Mouse (Mus musculus) forebrain, embryonic 10.5 days (tissue): ENCODE data around the gene Tmem165. TPM values are rescaled to one million over a fixed set of nuclear protein-coding genes. Genes with fewer than 3 reads are reported as not detected.

Experiments used
- DNase-seq: peaks from one replicate; pipeline ENCODE4 v3.0.0-alpha.2; 2017; ENCODE audit warnings: low spot score; ENCODE audit errors: extremely low spot score
- H3K27ac ChIP-seq: fragments of 300-500 bp; sonication (generic); 2 replicates; pipeline ENCODE4 v1.5.1; 2016; ENCODE audit warnings: mild to moderate bottlenecking
- H3K27me3 ChIP-seq: fragments of 300-500 bp; sonication (generic); 2 replicates; pipeline ENCODE4 v1.6.1; 2016; ENCODE audit warnings: mild to moderate bottlenecking; ENCODE audit not compliant: poor library complexity, severe bottlenecking
- H3K36me3 ChIP-seq: fragments of 300-500 bp; sonication (generic); replicated peaks from 2 replicates; pipeline ENCODE4 v1.6.1; 2016; ENCODE audit warnings: mild to moderate bottlenecking, moderate library complexity
- H3K4me1 ChIP-seq: fragments of 300-500 bp; sonication (generic); 2 replicates; pipeline ENCODE4 v1.6.1; 2016
- H3K4me3 ChIP-seq: fragments of 300-500 bp; sonication (generic); 2 replicates; pipeline ENCODE4 v1.5.1; 2016; ENCODE audit warnings: mild to moderate bottlenecking, moderate library complexity
- H3K9me3 ChIP-seq: fragments of 300-500 bp; sonication (generic); 2 replicates; pipeline ENCODE4 v1.6.1; 2016; ENCODE audit warnings: mild to moderate bottlenecking, moderate library complexity
- WGBS: fragments of 180-500 bp; shearing (Covaris S2); methylation state at CpG from one replicate; pipeline ENCODE4 v1.1.7; 2016; 5-methylcytosine and 5-hydroxymethylcytosine counted together
- polyA plus RNA-seq: library from polyadenylated mRNA; unstranded; fragments of >200 nt; fragmentation: Nextera tagmentation; extraction: Ambion mirVana; gene quantifications from 2 replicates; pipeline ENCODE4 v1.2.1, GENCODE M21; 2016

Gene Tmem165
- 65.7 and 79.4 TPM in 2 replicates for polyA plus RNA-seq

DNA sequence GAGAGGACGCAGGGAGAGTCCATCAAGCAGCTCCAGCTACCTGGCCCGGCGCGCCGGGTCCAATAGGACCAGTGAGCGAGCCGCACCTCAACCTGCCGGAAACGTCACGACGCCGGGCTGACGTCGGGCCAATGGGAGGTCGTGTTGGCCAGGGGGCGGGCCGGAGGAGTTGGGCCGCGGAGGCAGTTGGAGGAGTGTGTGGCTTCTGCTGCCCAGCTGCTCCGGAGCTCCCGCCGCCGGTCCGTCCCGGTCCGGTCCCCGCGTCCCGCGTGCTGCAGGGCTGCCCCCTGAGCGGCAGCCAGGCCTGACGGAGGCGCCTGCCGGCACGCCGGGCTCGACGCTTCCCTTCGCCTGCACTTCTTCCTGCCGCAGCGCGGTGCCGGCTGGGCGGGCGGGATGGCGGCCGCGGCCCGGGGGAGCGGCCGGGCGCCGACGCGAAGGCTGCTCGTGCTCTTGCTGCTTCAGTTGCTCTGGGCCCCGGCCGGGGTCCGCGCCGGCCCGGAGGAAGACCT, at the start of gene Tmem165:
Tmem165 (plus strand) TSS at position 131 of the 512 bp plus-strand sequence.
- Histone ChIP-seq H3K4me3 (peak within 1 kb of the TSS; percentile 95), H3K27me3 (peaks cover 10% of the 10 kb centered on the region), H3K36me3 (peaks cover 25% of the 10 kb centered on the region), H3K4me1 (peaks cover 27% of the 10 kb centered on the region), H3K27ac (peak within 1 kb of the TSS; percentile 99), H3K9me3 (no peaks in the 10 kb centered on the region)
- DNase-seq = peak; percentile 94
- WGBS = under 1% methylated on average over 62 of the region's 62 CpGs

GRCm38 (mm10) chr5:76135644-76136043, 48.0 kb upstream of the Tmem165 start:
- H3K27me3 ChIP-seq = 0 out of 2 replicates have a peak, but pooled peaks cover 6% of the 10 kb centered on the region
- DNase-seq = no peak
- no peak overlapping the region for H3K4me3 ChIP-seq
- no peak overlapping the region for H3K27ac ChIP-seq
- H3K9me3 ChIP-seq = no peaks in the 10 kb centered on the region
- 89% methylated on average over 1 of the region's 1 CpGs for WGBS
- H3K4me1 ChIP-seq = peaks cover 30% of the 10 kb centered on the region
- H3K36me3 ChIP-seq = no peaks in the 10 kb centered on the region

DNA sequence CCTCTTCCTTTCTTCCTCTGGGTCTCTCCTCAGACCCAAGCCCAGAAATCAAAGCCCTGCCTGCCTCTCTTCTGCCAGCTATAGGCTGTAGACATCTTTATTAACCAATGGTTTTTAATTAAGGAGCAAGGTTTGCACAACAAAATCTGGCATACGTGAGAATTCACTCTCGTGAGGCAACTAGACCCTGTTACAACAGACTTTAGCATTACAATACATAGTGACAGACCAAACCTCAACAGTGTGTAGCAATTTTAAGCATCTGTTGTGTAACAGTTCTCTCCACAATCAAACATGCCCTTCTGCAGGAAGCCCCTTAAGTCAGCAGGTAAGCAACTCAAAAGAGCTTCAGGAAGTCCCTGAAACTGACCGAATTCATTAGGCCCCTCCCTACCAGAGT, 47.4 kb upstream of the Tmem165 start:
- Histone ChIP-seq H3K4me1 (peaks cover 31% of the 10 kb centered on the region), H3K27me3 (0 out of 2 replicates have a peak, but pooled peaks cover 6% of the 10 kb centered on the region), H3K27ac (no peak overlapping the region), H3K36me3 (no peaks in the 10 kb centered on the region), H3K9me3 (no peaks in the 10 kb centered on the region), H3K4me3 (no peak overlapping the region)
- 90% methylated on average over 3 of the region's 3 CpGs for WGBS
- no peak for DNase-seq

DNA sequence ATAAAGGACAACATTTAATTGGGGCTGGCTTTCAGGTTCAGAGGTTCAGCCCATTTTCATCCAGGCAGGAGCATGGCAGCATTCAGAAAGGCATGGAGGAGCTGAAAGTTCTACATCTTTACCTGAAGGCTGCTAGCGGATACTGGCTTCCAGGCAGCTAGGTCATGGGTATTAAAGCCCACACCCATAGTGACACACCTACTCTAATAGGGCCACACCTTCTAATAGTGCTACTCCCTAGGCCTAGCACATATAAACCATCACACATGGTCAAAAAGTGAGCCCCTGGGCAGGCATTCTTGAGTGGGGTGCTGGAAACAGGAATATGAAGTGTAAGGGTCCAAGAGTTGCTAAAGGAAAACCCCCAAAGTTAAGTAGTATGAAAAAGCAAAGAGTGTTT, 46.1 kb upstream of the Tmem165 start:
- no peak for DNase-seq
- no peak overlapping the region for H3K27ac ChIP-seq
- WGBS = 88% methylated on average over 1 of the region's 1 CpGs

GRCm38 (mm10) chr5:76138071-76138470, 45.6 kb upstream of the Tmem165 start:
- no peaks in the 10 kb centered on the region for H3K36me3 ChIP-seq
- no peak for DNase-seq
- H3K4me3 ChIP-seq = no peak overlapping the region
- no peak overlapping the region for H3K27ac ChIP-seq
- no peaks in the 10 kb centered on the region for H3K9me3 ChIP-seq
- WGBS = 71% methylated on average over 1 of the region's 1 CpGs
- 0 out of 2 replicates have a peak, but pooled peaks cover 6% of the 10 kb centered on the region for H3K27me3 ChIP-seq
- peaks cover 34% of the 10 kb centered on the region for H3K4me1 ChIP-seq

More for the DNA sequence above, 46.1 kb upstream of the Tmem165 start:
- Histone ChIP-seq H3K4me3 (no peak overlapping the region), H3K36me3 (no peaks in the 10 kb centered on the region), H3K4me1 (peaks cover 34% of the 10 kb centered on the region), H3K9me3 (no peaks in the 10 kb centered on the region), H3K27me3 (0 out of 2 replicates have a peak, but pooled peaks cover 6% of the 10 kb centered on the region)

GRCm38 (mm10) chr5:76138512-76138911, 45.2 kb upstream of the Tmem165 start:
- Histone ChIP-seq H3K4me3 (no peak overlapping the region), H3K36me3 (no peaks in the 10 kb centered on the region), H3K27me3 (0 out of 2 replicates have a peak, but pooled peaks cover 6% of the 10 kb centered on the region), H3K4me1 (peaks cover 34% of the 10 kb centered on the region), H3K9me3 (no peaks in the 10 kb centered on the region), H3K27ac (no peak overlapping the region)
- no peak for DNase-seq
- 73% methylated on average over 10 of the region's 10 CpGs for WGBS

DNA sequence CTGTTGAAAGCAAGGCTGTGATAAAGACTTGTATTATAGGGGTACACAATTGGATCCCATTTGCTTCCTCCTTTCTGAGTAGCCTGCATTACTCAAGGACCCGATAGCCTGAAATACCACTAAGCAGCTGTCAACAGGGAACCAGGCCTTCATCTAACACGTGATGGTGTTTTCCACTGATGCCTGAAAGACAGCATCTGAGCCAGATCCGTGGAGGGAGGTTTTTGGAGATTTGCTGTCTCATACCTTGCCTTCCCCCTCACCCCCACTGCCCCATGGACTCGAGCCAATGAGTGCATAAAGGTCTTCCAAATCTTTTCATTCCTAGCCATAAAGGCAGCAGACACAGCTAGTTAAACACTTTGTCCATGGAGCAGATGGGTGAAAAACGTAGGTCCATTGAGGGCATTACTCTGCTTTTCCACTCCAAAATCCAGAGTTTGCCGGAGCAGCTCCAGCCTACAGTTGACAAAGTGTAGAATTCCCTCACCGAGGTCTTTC, 44.5 kb upstream of the Tmem165 start:
- DNase-seq = no peak
- H3K36me3 ChIP-seq = no peaks in the 10 kb centered on the region
- peaks cover 34% of the 10 kb centered on the region for H3K4me1 ChIP-seq
- 65% methylated on average over 7 of the region's 7 CpGs for WGBS
- H3K27me3 ChIP-seq = 0 out of 2 replicates have a peak, but pooled peaks cover 6% of the 10 kb centered on the region
- H3K27ac ChIP-seq = 0 out of 2 replicates have a peak overlapping the region, but pooled peaks have one; percentile 97
- no peaks in the 10 kb centered on the region for H3K9me3 ChIP-seq
- peak overlapping the region; percentile 78 for H3K4me3 ChIP-seq

DNA sequence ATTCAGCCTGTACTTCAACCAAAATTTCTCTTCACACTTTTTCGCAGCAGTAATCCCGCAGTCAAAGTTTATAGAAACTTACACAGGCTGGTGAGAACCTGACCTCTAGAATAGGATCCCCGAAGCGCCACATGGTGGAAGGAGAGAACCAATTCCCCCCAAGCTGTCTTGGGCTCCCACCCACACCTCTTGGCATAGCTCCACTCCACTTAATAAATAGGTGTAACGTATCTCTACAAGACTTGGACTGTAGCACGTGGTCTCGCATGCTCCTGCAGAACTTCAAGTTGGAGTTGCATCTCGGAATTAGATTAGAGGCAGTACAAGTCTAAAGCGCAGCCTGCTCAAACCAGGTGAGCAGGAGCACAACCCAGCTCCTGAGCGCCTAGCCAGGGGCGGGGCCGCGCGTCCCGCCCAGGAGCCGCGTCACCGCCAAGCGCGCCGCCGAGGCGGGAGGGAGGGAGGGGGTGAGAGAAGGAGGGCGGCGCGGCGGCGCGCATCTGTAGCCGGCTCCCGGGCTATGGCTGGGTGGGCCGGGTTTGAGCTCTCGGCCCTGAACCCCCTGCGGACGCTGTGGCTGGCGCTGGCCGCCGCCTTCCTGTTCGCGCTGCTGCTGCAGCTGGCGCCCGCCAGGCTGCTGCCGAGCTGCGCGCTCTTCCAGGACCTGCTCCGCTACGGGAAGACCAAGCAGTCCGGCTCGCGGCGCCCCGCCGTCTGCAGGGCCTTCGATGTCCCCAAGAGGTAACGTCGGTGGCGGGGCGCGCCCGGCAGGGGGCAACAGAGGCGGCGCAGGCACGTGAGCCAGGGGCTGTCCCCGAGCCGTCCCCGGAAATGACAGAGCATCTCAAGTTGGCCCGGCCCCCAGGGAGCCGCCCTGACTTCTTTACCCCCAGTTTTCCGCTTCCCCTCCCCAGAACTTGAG, 43.6 kb upstream of the Tmem165 start, which contains the start of gene Srd5a3:
Srd5a3 (plus strand) TSS at position 464 of the 922 bp plus-strand sequence.
- peak; percentile 92 for DNase-seq
- H3K36me3 ChIP-seq = no peaks in the 10 kb centered on the region
- peaks cover 34% of the 10 kb centered on the region for H3K4me1 ChIP-seq
- 0 out of 2 replicates have a peak, but pooled peaks cover 6% of the 10 kb centered on the region for H3K27me3 ChIP-seq
- H3K9me3 ChIP-seq = no peaks in the 10 kb centered on the region
- 1% methylated on average over 68 of the region's 69 CpGs for WGBS
- H3K27ac ChIP-seq = peak within 1 kb of the TSS; percentile 97
- peak within 1 kb of the TSS; percentile 78 for H3K4me3 ChIP-seq

DNA sequence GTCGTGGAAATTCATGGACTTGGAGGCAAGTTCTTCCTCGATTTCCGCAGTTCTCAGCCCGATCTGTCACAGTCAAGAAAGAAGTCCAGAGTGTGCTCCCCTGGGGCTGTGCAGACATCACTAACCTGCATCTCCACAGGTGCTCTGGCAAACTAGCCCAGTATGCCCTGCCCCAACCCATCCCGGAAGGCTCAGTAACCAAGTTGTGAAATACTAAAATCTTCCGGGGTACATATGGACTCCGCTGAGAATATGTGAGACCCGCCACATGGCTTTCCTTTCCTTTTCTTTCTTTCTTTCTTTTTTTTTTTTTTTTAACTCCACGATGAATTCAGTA, 43.0 kb upstream of the Tmem165 start:
- Histone ChIP-seq H3K4me3 (peak overlapping the region; percentile 78), H3K27ac (peak overlapping the region; percentile 97), H3K27me3 (0 out of 2 replicates have a peak, but pooled peaks cover 6% of the 10 kb centered on the region), H3K9me3 (no peaks in the 10 kb centered on the region), H3K36me3 (no peaks in the 10 kb centered on the region), H3K4me1 (peaks cover 34% of the 10 kb centered on the region)
- 15% methylated on average over 9 of the region's 9 CpGs for WGBS
- no peak for DNase-seq

DNA sequence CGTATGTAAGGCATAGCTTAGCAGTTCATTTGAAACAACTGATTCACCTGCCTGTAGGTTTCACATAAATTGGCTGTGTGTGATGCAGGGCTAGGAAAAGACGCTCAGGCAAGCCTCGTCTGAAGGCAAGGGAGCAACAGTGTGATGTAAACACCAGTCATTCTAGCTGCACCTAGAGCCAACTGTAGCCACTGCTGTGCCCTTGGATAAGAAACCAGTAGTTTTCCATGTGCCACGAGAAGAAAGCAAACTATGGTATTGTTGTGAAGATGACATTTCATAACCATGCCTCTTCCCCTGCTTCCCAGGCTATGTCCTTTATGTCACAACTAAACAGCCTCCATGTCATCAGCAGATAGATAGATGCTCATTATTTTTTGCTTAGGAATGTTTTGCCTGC, 40.3 kb upstream of the Tmem165 start:
- WGBS = 87% methylated on average over 4 of the region's 4 CpGs
- H3K4me1 ChIP-seq = peaks cover 32% of the 10 kb centered on the region
- H3K9me3 ChIP-seq = no peaks in the 10 kb centered on the region

DNA sequence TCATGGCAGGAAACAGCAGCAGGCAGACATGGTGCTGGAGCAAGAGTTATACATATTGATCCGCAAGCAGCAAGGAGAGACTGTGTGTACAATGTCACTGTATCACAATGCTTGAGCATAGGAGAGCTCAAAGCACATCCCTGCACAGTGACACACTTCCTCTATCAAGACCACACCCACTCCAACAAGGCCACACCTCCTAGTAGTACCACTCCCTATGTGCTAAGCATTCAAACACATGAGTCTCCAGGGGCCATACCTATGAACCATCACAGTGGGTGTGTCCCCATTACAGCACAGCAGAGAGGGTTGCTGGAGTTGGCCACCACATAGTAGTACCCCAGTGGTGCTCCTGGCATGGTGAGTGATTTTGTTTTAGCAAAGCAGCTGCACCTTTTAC, 37.3 kb upstream of the Tmem165 start:
- no peak overlapping the region for H3K27ac ChIP-seq
- H3K27me3 ChIP-seq = no peaks in the 10 kb centered on the region
- H3K4me1 ChIP-seq = peaks cover 2% of the 10 kb centered on the region
- H3K9me3 ChIP-seq = no peaks in the 10 kb centered on the region
- no peak overlapping the region for H3K4me3 ChIP-seq
- DNase-seq = no peak
- H3K36me3 ChIP-seq = peaks cover 21% of the 10 kb centered on the region
- 97% methylated on average over 1 of the region's 1 CpGs for WGBS

More for the DNA sequence above, 40.3 kb upstream of the Tmem165 start:
- Histone ChIP-seq H3K4me3 (no peak overlapping the region), H3K27ac (no peak overlapping the region), H3K36me3 (no peaks in the 10 kb centered on the region), H3K27me3 (0 out of 2 replicates have a peak, but pooled peaks cover 6% of the 10 kb centered on the region)
- DNase-seq = no peak

DNA sequence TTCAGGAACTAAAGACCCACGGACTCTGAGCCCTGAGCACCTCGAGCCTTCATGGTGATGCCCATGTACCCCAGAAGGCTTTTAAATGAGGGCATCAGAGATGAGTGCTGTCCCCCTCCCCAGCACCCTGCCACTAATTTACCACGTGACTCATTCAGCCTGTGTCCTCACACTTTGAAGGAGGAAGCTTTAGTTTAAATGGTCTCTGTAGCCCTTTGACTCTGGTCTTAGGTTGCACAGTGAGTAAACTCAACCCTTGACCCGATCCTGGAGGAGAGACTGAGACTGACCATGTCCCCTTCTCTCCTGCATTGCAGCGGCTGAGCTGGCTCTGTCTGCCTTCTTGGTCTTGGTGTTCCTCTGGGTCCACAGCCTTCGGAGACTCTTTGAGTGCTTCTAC, 34.2 kb upstream of the Tmem165 start:
- H3K36me3 ChIP-seq = peaks cover 36% of the 10 kb centered on the region
- no peak for DNase-seq
- no peaks in the 10 kb centered on the region for H3K9me3 ChIP-seq
- no peaks in the 10 kb centered on the region for H3K4me1 ChIP-seq
- no peak overlapping the region for H3K4me3 ChIP-seq
- no peak overlapping the region for H3K27ac ChIP-seq
- 92% methylated on average over 6 of the region's 6 CpGs for WGBS
- H3K27me3 ChIP-seq = no peaks in the 10 kb centered on the region
